Mouse (Mus musculus) testis, adult 2 months (tissue): Measurements from ENCODE around the gene Ifih1.

ENCODE experiments used
- CTCF ChIP-seq: fragments of 200-500 bp; IDR thresholded peaks from 2 replicates; pipeline ENCODE4 v1.5.1; 2012; ENCODE audit warnings: low read depth, mild to moderate bottlenecking, inconsistent platforms, low read length, moderate library complexity; ENCODE audit not compliant: control insufficient read depth, insufficient read depth, insufficient replicate concordance
- POLR2A ChIP-seq: fragments of 200-500 bp; IDR thresholded peaks from 2 replicates; pipeline ENCODE4 v1.6.1; 2012; ENCODE audit warnings: low read depth, mild to moderate bottlenecking, inconsistent platforms, low read length, moderate library complexity; ENCODE audit not compliant: control insufficient read depth

GRCm38 (mm10) chr2:62573753-62574159 is 72.3 kb downstream of the Ifih1 start, which contains the start of gene Fap:
- TF ChIP-seq POLR2A (no peak), CTCF (no peak)
